Mouse (Mus musculus) liver, embryonic 14.5 days (tissue): Measurements from ENCODE around the gene Chaf1a. TPM values are rescaled to one million over a fixed set of nuclear protein-coding genes. Genes with fewer than 3 reads are reported as not detected.
A peak's percentile ranks its signal among the peaks of the same experiment; 100 is the strongest.

Experiments
- ATAC-seq: fragments of 200-750 bp; cut with Nextera tagmentation; 2 replicates; pipeline ENCODE4 v1.8.0; 2017; ENCODE audit warnings: moderate number of reproducible peaks, mild to moderate bottlenecking, moderate library complexity; ENCODE audit not compliant: insufficient read depth
- DNase-seq, 3 experiments: peaks; one replicate each; pipeline ENCODE4 v3.0.0-alpha.2; 2012 to 2013; ENCODE audit warnings: low read depth in 3 of 3, low spot score in 3 of 3
- H3K27ac ChIP-seq: fragments of 300-500 bp; sonication (generic); 2 replicates; pipeline ENCODE4 v1.5.1; 2014; ENCODE audit warnings: moderate library complexity, mild to moderate bottlenecking, control low read depth, inconsistent platforms
- H3K27me3 ChIP-seq: fragments of 300-500 bp; sonication (generic); 2 replicates; pipeline ENCODE4 v1.6.1; 2014; ENCODE audit warnings: mild to moderate bottlenecking, low read length, moderate library complexity; ENCODE audit not compliant: control insufficient read depth, insufficient read depth
- H3K36me3 ChIP-seq: fragments of 300-500 bp; sonication (generic); replicated peaks from 2 replicates; pipeline ENCODE4 v1.6.1; 2014; ENCODE audit warnings: low read depth; ENCODE audit not compliant: control insufficient read depth, insufficient read depth
- H3K4me1 ChIP-seq, 2 experiments: fragments of 200-500 bp in 1 of 2; fragments of 300-500 bp in 1 of 2; sonication (generic) in 1 of 2; replicated peaks; 2 replicates each; pipeline ENCODE4 v1.6.1; 2012 to 2014; ENCODE audit warnings: antibody characterized with exemption in 1 of 2, inconsistent platforms in 1 of 2, low read length in 1 of 2; ENCODE audit not compliant: control insufficient read depth in 2 of 2, insufficient read depth in 2 of 2
- H3K4me2 ChIP-seq: fragments of 300-500 bp; sonication (generic); 2 replicates; pipeline ENCODE4 v1.6.1; 2014; ENCODE audit warnings: low read depth, mild to moderate bottlenecking, control low read depth, moderate library complexity
- H3K4me3 ChIP-seq, 2 experiments: fragments of 200-500 bp in 1 of 2; fragments of 300-500 bp in 1 of 2; sonication (generic) in 1 of 2; 2 replicates each; pipeline ENCODE4 v1.5.1; 2012 to 2014; ENCODE audit warnings: low read depth in 2 of 2, low read length in 2 of 2, mild to moderate bottlenecking in 2 of 2, control low read depth in 1 of 2, inconsistent platforms in 1 of 2, moderate library complexity in 1 of 2; ENCODE audit not compliant: insufficient read depth in 1 of 2
- H3K9ac ChIP-seq: fragments of 300-500 bp; sonication (generic); replicated peaks from 2 replicates; pipeline ENCODE4 v1.6.1; 2014; ENCODE audit warnings: mild to moderate bottlenecking, control low read depth, moderate library complexity
- H3K9me3 ChIP-seq: fragments of 300-500 bp; sonication (generic); 2 replicates; pipeline ENCODE4 v1.6.1; 2016; ENCODE audit warnings: low read length, mixed read lengths; ENCODE audit not compliant: control insufficient read depth
- CTCF ChIP-seq: IDR thresholded peaks from 2 replicates; pipeline ENCODE4 v1.5.1; 2016; ENCODE audit warnings: antibody characterized with exemption, low read depth, control low read depth
- EP300 ChIP-seq: IDR thresholded peaks from 2 replicates; pipeline ENCODE4 v1.6.1; 2016; ENCODE audit warnings: antibody characterized with exemption, low read depth
- WGBS: fragments of 180-500 bp; shearing (Covaris S2); extraction: QIAGEN DNeasy Blood & Tissue Kit; methylation state at CpG from one replicate; pipeline ENCODE4 v1.1.7; 2014; ENCODE audit not compliant: insufficient replicate concordance; 5-methylcytosine and 5-hydroxymethylcytosine counted together
- polyA plus RNA-seq, 2 experiments: library from polyadenylated mRNA; depleted of rRNA in 1 of 2; stranded (reverse) in 1 of 2; unstranded in 1 of 2; fragments of >200 nt; fragmentation: Nextera tagmentation in 1 of 2; extraction: Ambion mirVana in 1 of 2; gene quantifications; 2 replicates each; pipeline versions ENCODE4 v1.2.1 to v1.2.3; 2012 to 2014

Chaf1a gene
- polyA plus RNA-seq, 2 experiments: 10.2 to 14.6 TPM

DNA sequence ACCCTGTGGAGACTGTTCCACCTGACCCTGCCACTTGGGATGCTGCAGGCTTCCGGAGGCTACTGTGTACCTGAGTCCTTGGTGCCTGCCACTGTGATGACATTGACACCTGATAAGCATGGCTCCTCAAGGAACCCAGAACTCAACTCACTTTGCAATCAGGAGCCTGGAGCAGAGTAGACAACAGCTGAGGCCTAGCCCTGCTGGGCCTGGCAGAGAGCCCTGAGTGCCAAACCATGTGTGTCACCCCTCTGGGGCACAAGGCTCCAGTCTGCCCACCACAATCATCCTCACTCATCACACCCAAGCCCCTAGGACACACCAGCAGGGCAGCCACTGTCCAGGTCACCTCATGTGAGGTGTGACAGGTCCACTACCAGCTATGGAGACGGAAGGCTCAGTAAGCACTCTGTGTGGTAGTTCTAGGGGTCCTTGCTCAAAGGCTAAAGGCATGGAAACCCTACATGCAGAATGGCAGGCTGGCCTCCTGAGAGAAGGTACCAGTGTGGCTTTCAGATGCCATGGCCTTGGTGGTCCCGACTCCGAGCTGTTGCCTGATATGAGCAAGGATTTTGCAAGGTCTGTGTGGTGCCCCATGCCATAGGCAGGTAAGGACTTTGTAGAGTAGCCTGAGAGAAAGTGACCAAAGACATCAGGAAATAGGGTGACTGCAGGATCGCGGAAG lies 19.7 kb upstream of the Chaf1a start:
- Histone ChIP-seq H3K36me3 (peaks cover 14% of the 10 kb centered on the region), H3K4me3 (no peak overlapping the region), H3K4me2 (no peak overlapping the region), H3K9me3 (no peaks in the 10 kb centered on the region), H3K27me3 (no peaks in the 10 kb centered on the region), H3K4me1 (peaks cover 0 to 12% of the 10 kb centered on the region in 2 experiments; a peak in 2 of 4 replicates), H3K27ac (no peak overlapping the region), H3K9ac (no peak overlapping the region)
- DNase-seq (no peak), ATAC-seq (no peak)
- TF ChIP-seq EP300: no peak
- no peak for TF ChIP-seq CTCF
- 88% methylated on average over 6 of the region's 6 CpGs for WGBS

DNA sequence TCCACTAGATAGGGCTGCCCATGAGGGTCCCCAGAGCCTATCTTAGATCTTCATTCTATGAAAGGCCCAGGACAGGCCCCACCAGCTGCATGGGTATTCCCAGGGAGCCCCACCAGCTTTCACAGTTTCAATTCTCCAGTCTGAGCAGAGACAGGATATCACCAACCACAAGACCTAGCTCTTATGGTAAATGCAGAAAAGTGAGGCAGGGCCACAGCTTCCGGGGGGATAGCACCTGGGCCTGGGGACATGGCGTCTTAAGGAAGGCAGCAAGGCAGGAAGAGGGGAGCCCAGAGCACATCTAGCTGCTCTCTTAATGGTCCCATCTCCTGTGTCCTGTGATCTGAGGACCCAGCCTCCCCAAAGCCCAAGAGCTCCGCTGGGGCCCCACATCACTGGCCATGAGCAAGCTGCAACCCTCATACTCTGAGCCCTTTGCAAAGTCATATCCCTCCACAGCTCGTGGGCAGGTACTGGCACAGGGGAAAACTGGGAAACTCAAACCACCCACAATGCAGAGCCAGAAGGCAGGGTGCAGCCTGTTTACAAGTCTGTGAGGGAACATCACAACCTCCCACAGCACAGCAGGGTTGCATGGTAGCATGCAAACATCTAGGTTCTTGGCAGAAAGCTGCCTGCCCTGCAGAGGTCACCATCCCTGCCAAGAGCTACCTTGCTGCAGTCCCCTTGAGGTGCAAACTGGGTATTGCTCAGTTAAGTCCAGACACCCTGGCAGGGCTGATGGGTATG lies 18.9 kb upstream of the Chaf1a start:
- peaks cover 0 to 14% of the 10 kb centered on the region in 2 experiments; a peak in 2 of 4 replicates for H3K4me1 ChIP-seq
- TF ChIP-seq EP300 (no peak), CTCF (0 out of 2 replicates have a peak, but pooled peaks have one; percentile 5)
- no peaks in the 10 kb centered on the region for H3K27me3 ChIP-seq
- DNase-seq (no peak), ATAC-seq (no peak)
- H3K9me3 ChIP-seq: no peaks in the 10 kb centered on the region
- H3K27ac ChIP-seq: no peak overlapping the region
- H3K4me3 ChIP-seq: no peak overlapping the region
- 57% methylated on average over 4 of the region's 4 CpGs for WGBS
- H3K9ac ChIP-seq: no peak overlapping the region
- H3K4me2 ChIP-seq: no peak overlapping the region
- peaks cover 14% of the 10 kb centered on the region for H3K36me3 ChIP-seq

DNA sequence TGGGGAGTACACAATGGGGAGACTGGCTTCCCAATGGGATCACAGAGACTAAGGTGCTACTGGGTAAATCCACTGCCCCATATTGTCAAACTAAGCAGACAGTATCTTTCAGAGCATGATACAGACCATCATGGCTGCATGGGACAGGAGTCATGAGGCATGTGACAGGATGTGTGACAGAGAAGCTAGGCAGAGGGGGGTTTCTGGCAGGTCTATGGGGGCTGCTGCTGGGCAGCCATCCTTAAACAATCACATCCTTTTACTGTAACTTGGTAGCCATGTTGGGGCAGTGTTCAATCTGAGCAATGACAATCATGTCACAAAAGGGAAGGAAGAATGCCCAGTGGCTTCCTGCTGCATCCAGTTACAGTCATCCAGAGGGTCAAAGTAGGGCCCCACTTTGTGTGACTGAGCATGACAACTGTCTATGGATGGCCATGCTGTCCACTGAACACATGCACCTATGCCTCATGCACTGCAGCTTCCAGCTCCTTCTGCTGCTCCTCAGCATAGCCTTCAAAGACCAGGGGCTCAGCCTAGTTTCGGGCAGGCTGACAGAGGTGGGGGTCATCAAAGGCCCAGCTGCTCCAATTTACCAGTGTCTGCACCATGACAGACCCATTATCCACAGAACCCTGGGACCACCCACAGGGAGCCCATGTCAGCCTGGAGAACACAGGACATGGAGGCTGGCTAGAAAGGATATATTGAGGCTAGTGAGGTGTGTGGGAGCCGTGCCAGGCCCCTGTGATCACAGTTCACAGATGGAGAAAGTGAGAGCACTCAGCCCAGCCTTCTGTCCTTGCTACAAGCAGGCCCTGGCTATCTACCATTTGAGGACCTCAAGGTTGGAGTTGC lies 17.9 kb upstream of the Chaf1a start:
- Histone ChIP-seq H3K36me3 (peaks cover 5% of the 10 kb centered on the region), H3K4me2 (no peak overlapping the region), H3K27me3 (no peaks in the 10 kb centered on the region), H3K9ac (no peak overlapping the region), H3K27ac (no peak overlapping the region), H3K9me3 (no peaks in the 10 kb centered on the region), H3K4me3 (no peak overlapping the region), H3K4me1 (peaks cover 0 to 14% of the 10 kb centered on the region in 2 experiments; a peak in 2 of 4 replicates)
- ATAC-seq (no peak), DNase-seq (no peak)
- WGBS: 83% methylated on average over 2 of the region's 2 CpGs
- no peak for TF ChIP-seq EP300
- TF ChIP-seq CTCF: no peak

DNA sequence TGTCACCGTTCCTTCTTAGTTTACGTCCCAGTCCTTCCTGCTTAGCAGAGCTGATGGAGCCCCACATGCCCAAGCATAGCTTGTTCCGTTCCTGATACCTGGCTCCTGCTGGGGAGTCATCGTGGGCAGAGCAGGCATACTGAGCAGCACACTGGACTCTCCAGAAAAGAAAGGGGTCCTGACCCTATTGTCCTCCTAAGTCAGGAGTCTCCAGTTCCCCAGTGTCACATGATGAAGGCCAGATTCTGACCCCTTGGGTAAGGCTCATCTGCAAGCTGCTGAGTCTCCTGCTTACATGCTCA lies 17.3 kb upstream of the Chaf1a start:
- Histone ChIP-seq H3K4me1 (peaks cover 0 to 14% of the 10 kb centered on the region in 2 experiments; a peak in 2 of 4 replicates), H3K9ac (no peak overlapping the region), H3K9me3 (no peaks in the 10 kb centered on the region), H3K27ac (no peak overlapping the region), H3K4me3 (no peak overlapping the region), H3K4me2 (no peak overlapping the region), H3K36me3 (no peaks in the 10 kb centered on the region; the same call in none of the 2 replicates), H3K27me3 (no peaks in the 10 kb centered on the region)
- WGBS: 78% methylated on average over 4 of the region's 4 CpGs
- ATAC-seq (no peak), DNase-seq (no peak)
- TF ChIP-seq CTCF (no peak), EP300 (no peak)
